Mouse (Mus musculus) embryonic facial prominence, embryonic 14.5 days (tissue): ENCODE results near the gene Fstl1. TPM values are rescaled to one million over a fixed set of nuclear protein-coding genes. Genes with fewer than 3 reads are reported as not detected.

ENCODE experiments used
- ATAC-seq: fragments of 200-750 bp; cut with Nextera tagmentation; 2 replicates; pipeline ENCODE4 v1.8.0; 2017; ENCODE audit warnings: low read depth, moderate number of reproducible peaks, moderate TSS enrichment
- DNase-seq: peaks from one replicate; pipeline ENCODE4 v3.0.0-alpha.2; 2015; ENCODE audit warnings: low spot score
- H3K27ac ChIP-seq: fragments of 300-500 bp; sonication (generic); replicated peaks from 2 replicates; pipeline ENCODE4 v1.5.1; 2014; ENCODE audit warnings: low read depth, mild to moderate bottlenecking, low read length, moderate library complexity
- H3K27me3 ChIP-seq: fragments of 300-500 bp; sonication (generic); replicated peaks from 2 replicates; pipeline ENCODE4 v1.6.1; 2014; ENCODE audit warnings: low read length; ENCODE audit not compliant: control insufficient read depth, insufficient read depth
- H3K36me3 ChIP-seq: fragments of 300-500 bp; sonication (generic); 2 replicates; pipeline ENCODE4 v1.6.1; 2014; ENCODE audit warnings: low read length, mixed read lengths; ENCODE audit not compliant: control insufficient read depth, insufficient read depth
- H3K4me1 ChIP-seq: fragments of 300-500 bp; sonication (generic); 2 replicates; pipeline ENCODE4 v1.6.1; 2014; ENCODE audit warnings: antibody characterized with exemption, low read length; ENCODE audit not compliant: control insufficient read depth, insufficient read depth
- H3K4me2 ChIP-seq: fragments of 300-500 bp; sonication (generic); 2 replicates; pipeline ENCODE4 v1.6.1; 2014; ENCODE audit warnings: low read depth, mild to moderate bottlenecking, low read length, moderate library complexity, mixed read lengths
- H3K4me3 ChIP-seq: fragments of 300-500 bp; sonication (generic); 2 replicates; pipeline ENCODE4 v1.5.1; 2014; ENCODE audit warnings: low read depth, mild to moderate bottlenecking, low read length
- H3K9ac ChIP-seq: fragments of 300-500 bp; sonication (generic); 2 replicates; pipeline ENCODE4 v1.6.1; 2014; ENCODE audit warnings: low read depth, mild to moderate bottlenecking, low read length, moderate library complexity, mixed read lengths
- H3K9me3 ChIP-seq: fragments of 300-500 bp; sonication (generic); 2 replicates; pipeline ENCODE4 v1.6.1; 2016; ENCODE audit warnings: low read length; ENCODE audit not compliant: control insufficient read depth
- WGBS: fragments of 180-500 bp; shearing (Covaris S2); extraction: QIAGEN DNeasy Blood & Tissue Kit; methylation state at CpG from one replicate; pipeline ENCODE4 v1.1.7; 2014; 5-methylcytosine and 5-hydroxymethylcytosine counted together
- polyA plus RNA-seq: library from polyadenylated mRNA; unstranded; fragments of >200 nt; fragmentation: Nextera tagmentation; extraction: Ambion mirVana; gene quantifications from 2 replicates; pipeline ENCODE4 v1.2.1, GENCODE M21; 2014

Fstl1 gene
- polyA plus RNA-seq, 1 experiment from 2014 or later, result 833 TPM

DNA sequence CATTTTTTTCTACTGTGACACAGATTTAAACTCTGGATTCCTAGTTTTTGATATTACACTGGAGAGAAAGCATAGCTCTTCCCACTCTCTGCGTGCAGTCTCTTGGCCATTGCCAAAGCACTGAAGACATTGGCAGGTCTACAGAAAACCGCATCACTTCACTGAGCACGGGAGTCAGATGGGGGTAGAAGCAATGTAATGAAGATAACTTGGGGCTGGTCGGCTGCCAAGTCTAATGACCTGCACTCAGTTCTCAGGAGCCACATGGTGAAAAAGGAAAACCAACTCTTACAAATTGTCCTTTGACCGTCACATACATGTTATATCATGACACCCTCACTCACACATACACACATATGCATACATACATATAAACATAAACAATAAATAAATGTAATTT is 47.3 kb downstream of the Fstl1 start:
- no peak overlapping the region for H3K4me2 ChIP-seq
- H3K9ac ChIP-seq, result no peak overlapping the region
- H3K27ac ChIP-seq, result no peak overlapping the region
- DNase-seq (peak; percentile 22), ATAC-seq (no peak)
- H3K9me3 ChIP-seq, result no peaks in the 10 kb centered on the region
- no peaks in the 10 kb centered on the region for H3K4me1 ChIP-seq
- H3K27me3 ChIP-seq, result no peaks in the 10 kb centered on the region
- H3K36me3 ChIP-seq, result peaks cover 96% of the 10 kb centered on the region
- 76% methylated on average over 5 of the region's 5 CpGs for WGBS
- H3K4me3 ChIP-seq, result no peak overlapping the region

DNA sequence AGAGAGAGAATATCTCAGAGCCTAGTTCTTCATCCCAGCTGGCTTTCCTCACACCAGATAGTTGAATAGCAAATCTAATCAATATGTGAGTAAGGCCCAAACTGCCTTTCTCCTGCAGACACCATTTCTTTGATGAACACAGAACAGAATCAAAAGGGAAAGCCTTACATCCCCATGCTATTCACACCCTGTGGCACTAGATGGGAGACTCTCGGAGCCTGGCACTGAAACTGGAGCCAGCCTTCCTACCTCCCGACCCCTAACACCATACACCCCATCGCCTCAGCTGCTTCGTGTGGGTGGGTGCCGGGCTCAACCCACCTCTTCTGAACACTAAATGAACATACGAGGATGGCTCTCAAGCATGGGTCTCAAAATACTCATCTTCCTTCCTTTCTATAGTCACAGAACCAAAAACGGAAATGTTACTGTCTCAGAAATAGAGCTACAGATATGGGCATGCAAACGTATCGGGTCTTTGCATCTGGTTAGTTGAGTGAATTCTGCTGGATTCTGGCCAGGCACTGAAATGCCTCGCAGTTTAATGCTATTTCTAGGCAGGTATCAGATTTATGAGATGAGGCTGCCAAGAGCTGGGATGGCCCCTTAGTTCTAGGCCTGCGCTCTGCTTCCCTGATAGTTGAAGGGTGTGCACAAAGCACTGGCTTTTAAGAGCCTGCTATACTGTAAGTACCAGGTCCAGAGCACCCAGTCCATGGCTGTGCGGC is 48.3 kb downstream of the Fstl1 start:
- no peaks in the 10 kb centered on the region for H3K4me1 ChIP-seq
- ATAC-seq, result no peak
- no peak overlapping the region for H3K4me3 ChIP-seq
- H3K9ac ChIP-seq, result no peak overlapping the region
- WGBS, result 88% methylated on average over 12 of the region's 12 CpGs
- DNase-seq, result peak; percentile 30
- H3K9me3 ChIP-seq, result no peaks in the 10 kb centered on the region
- H3K36me3 ChIP-seq, result peaks cover 98% of the 10 kb centered on the region
- no peak overlapping the region for H3K4me2 ChIP-seq
- H3K27ac ChIP-seq, result no peak overlapping the region
- H3K27me3 ChIP-seq, result no peaks in the 10 kb centered on the region

DNA sequence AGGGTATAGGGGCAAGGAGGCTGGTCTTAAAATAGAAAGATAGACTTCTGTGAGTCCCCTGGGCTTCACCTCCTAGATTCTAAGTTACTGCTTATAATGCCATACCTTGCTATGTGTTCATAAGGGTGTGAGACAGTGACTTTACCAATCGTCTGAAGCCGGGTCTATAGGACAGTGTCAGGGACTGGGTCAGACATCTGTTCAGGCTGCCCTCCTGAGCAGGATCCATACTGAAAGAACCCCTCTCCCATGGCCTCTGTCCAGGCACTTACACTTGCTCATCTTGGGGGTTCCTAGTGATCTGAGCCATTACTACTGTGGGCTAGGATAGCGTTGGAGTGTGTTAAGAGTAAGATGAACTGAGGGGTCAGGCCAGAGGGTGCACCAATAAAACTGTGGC is 49.6 kb downstream of the Fstl1 start:
- Histone ChIP-seq H3K4me1 (no peaks in the 10 kb centered on the region), H3K4me3 (no peak overlapping the region), H3K27me3 (no peaks in the 10 kb centered on the region), H3K36me3 (peaks cover 98% of the 10 kb centered on the region), H3K27ac (no peak overlapping the region), H3K9me3 (no peaks in the 10 kb centered on the region), H3K4me2 (no peak overlapping the region), H3K9ac (no peak overlapping the region)
- DNase-seq (no peak), ATAC-seq (no peak)
- 96% methylated on average over 3 of the region's 3 CpGs for WGBS

DNA sequence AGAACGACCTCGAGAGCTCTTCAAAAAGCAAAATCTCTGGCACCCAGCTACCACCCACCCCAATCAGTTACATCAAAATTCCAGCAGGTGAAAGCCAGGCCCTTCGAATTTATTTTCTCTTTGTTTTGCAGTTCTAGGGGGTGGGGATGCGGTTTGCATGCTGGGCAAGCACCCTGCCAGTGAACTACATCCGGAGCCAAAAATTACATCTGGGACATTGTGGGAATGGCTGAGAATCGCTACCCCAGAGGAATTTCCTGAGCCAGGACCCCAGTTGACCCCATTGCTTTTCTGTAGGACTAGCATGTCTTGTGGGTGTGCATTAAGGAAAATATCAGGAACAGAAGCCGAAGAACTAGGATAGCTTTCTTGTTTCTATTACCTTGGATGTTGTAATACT is 54.4 kb downstream of the Fstl1 start:
- WGBS, result 73% methylated on average over 7 of the region's 7 CpGs
- ATAC-seq (no peak), DNase-seq (no peak)
- Histone ChIP-seq H3K36me3 (peaks cover 97% of the 10 kb centered on the region), H3K27me3 (no peaks in the 10 kb centered on the region), H3K4me1 (no peaks in the 10 kb centered on the region), H3K9ac (no peak overlapping the region), H3K27ac (no peak overlapping the region), H3K4me2 (no peak overlapping the region), H3K4me3 (no peak overlapping the region), H3K9me3 (no peaks in the 10 kb centered on the region)

DNA sequence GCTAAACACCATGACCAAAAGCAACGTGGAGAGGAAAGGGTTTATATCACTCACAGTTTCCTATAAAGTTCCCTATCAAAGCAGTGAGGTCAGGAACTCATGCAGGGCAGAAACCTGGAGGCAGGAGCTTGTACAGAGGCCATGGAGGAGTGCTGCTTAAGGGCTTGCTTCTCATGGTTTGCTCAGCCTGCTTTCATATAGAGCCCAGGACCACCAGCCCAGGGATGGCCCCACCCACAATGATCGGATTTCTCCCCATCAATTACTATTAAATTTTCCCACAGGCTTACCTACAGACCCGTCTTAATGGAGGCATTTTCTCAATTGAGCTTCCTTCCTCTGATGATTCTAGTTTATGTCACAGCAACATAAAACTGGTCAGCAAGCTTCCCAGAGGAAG is 60.9 kb downstream of the Fstl1 start:
- Histone ChIP-seq H3K27ac (no peak overlapping the region), H3K4me2 (no peak overlapping the region), H3K9ac (no peak overlapping the region), H3K27me3 (no peaks in the 10 kb centered on the region), H3K36me3 (peaks cover 36% of the 10 kb centered on the region), H3K4me3 (no peak overlapping the region), H3K4me1 (no peaks in the 10 kb centered on the region), H3K9me3 (no peaks in the 10 kb centered on the region)
- DNase-seq (no peak), ATAC-seq (no peak)
- 59% methylated on average over 3 of the region's 3 CpGs for WGBS

DNA sequence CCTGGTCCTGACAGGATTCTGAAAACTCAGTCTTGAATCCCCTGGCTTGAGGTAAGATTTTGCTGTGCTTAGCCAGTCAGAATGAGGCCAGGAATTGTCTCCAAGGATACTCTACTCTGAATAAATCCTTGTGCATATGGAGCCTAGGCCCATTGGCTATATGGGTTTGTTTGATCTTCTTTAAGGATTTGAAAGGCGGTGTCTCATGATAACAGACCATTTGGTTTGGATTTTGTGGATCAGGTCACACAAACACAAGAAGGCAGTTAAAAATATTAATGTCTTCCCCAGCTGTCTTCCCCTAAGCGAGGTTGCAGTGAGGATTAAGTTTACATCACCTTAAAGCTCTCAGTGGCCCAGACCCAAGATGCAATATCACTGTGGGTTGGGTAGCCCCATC is 65.8 kb downstream of the Fstl1 start:
- Histone ChIP-seq H3K4me3 (no peak overlapping the region), H3K9ac (no peak overlapping the region), H3K27ac (no peak overlapping the region), H3K27me3 (no peaks in the 10 kb centered on the region), H3K4me2 (no peak overlapping the region), H3K36me3 (no peaks in the 10 kb centered on the region), H3K9me3 (no peaks in the 10 kb centered on the region), H3K4me1 (no peaks in the 10 kb centered on the region; the same call in 1 of the 2 replicates)
- DNase-seq (no peak), ATAC-seq (no peak)
- 67% methylated on average over 2 of the region's 2 CpGs for WGBS

DNA sequence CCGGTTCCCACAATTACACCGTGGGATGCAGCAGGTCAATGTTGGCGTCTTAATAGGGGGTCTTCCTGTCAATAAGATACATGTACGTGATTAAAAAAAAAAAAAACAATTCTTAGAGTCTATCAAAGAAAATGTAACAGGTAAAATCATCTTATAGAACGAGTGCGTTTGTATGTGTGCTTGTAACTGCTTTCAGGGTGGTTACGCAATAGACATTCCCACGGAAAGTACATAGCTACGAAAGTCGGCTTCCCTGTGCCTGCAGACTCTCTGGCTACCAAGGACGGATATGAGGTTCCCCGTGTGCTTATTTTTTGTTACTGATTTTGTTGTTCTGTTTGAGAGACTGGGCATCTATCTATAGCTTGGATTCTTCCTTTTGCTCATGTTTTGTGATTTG is 67.1 kb downstream of the Fstl1 start:
- Histone ChIP-seq H3K4me2 (no peak overlapping the region), H3K27ac (no peak overlapping the region), H3K27me3 (no peaks in the 10 kb centered on the region), H3K36me3 (no peaks in the 10 kb centered on the region), H3K4me1 (no peaks in the 10 kb centered on the region; the same call in 1 of the 2 replicates), H3K9me3 (no peaks in the 10 kb centered on the region), H3K4me3 (no peak overlapping the region), H3K9ac (no peak overlapping the region)
- DNase-seq, result no peak
- 86% methylated on average over 12 of the region's 12 CpGs for WGBS
- ATAC-seq, result no peak

DNA sequence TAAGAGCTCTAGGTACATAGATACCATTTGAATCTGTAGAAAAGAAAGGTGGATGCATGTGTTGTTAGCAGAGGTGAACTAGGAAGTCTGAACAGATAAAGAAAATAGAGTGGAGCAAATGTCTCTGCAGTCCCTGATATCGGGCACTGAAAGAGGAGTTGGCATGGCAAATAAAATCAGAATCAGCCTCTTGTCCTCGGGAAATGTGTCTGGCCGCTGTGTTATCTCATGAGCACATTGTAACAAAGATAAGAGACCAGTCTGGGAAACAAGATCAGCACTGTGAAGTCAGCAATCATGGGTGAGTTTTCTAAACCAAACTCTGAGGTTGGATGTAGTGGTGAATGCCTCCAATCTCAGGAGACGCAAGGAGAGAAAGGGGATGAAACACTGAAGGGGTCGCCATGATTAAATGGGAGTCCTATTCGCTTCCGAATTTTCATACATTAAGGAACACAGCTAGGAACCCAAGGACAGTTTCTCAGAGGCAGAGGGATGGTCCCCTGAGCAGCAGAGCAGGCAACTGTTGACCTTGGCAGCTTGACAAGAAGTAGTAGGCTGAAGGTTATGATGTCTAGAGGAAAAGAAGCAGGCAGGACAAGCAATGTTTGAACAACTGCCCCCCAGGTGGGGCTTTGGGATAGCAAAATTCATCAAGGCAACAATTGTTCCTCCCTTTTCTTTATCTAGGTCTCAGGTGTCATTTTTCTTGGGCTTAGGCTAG is 68.7 kb downstream of the Fstl1 start:
- 81% methylated on average over 7 of the region's 7 CpGs for WGBS
- no peak for DNase-seq
- Histone ChIP-seq H3K27me3 (no peaks in the 10 kb centered on the region), H3K36me3 (no peaks in the 10 kb centered on the region), H3K9ac (no peak overlapping the region), H3K4me1 (no peaks in the 10 kb centered on the region; the same call in 1 of the 2 replicates), H3K4me3 (no peak overlapping the region), H3K4me2 (no peak overlapping the region), H3K9me3 (no peaks in the 10 kb centered on the region), H3K27ac (no peak overlapping the region)
- ATAC-seq, result no peak

DNA sequence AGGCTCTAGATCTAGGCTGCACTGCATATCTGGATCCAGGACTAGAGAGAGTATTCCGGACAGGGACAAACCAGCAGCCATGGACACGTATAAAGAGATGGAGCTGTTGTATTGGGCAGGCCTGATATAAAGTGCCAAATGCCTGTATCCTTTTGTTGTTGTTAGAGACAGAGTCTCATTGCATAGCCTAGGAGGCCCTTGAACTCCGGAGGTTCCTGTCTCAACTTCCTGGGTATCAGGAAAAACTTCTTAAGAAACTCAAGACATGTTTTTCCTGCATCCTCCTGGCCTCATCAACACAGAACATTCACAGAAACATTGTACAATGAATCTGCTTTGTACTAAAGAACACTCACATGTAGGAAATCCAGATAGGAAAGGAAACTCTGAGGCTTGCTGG is 70.4 kb downstream of the Fstl1 start:
- WGBS, result 95% methylated on average over 3 of the region's 3 CpGs
- DNase-seq (no peak), ATAC-seq (no peak)
- H3K4me1 ChIP-seq, result peaks cover 6% of the 10 kb centered on the region
- no peaks in the 10 kb centered on the region for H3K36me3 ChIP-seq
- H3K9ac ChIP-seq, result no peak overlapping the region
- H3K9me3 ChIP-seq, result no peaks in the 10 kb centered on the region
- no peaks in the 10 kb centered on the region for H3K27me3 ChIP-seq
- no peak overlapping the region for H3K4me3 ChIP-seq
- no peak overlapping the region for H3K4me2 ChIP-seq
- H3K27ac ChIP-seq, result no peak overlapping the region
